Mouse (Mus musculus) C2C12 (cell line): ENCODE data around the gene Garnl3. TPM values are rescaled to one million over a fixed set of nuclear protein-coding genes. Genes with fewer than 3 reads are reported as not detected.

Experiments used
- H3K27me3 ChIP-seq: one replicate; pipeline ENCODE4 v1.6.1; 2011; ENCODE audit not compliant: control insufficient read depth, insufficient read depth, insufficient read length
- H3K36me3 ChIP-seq: one replicate; pipeline ENCODE4 v1.6.1; 2011; ENCODE audit not compliant: control insufficient read depth, insufficient read depth
- H3K4me3 ChIP-seq: one replicate; pipeline ENCODE4 v1.5.1; 2011; ENCODE audit warnings: mild to moderate bottlenecking, control low read depth; ENCODE audit not compliant: poor library complexity, insufficient read depth, severe bottlenecking
- H3K79me2 ChIP-seq: one replicate; pipeline ENCODE4 v1.6.1; 2011; ENCODE audit not compliant: control insufficient read depth, insufficient read depth
- H3K79me3 ChIP-seq: one replicate; pipeline ENCODE4 v1.6.1; 2011; ENCODE audit warnings: low read depth, control low read depth
- H3ac ChIP-seq: one replicate; pipeline ENCODE3; 2011; ENCODE audit warnings: low read depth; ENCODE audit not compliant: control insufficient read depth, insufficient read length
- CEBPB ChIP-seq: IDR thresholded peaks from one replicate; pipeline ENCODE4 v1.6.1; 2011; ENCODE audit warnings: low read depth, mild to moderate bottlenecking, control low read depth, moderate library complexity
- CTCF ChIP-seq: IDR thresholded peaks from one replicate; pipeline ENCODE4 v1.5.1; 2011; ENCODE audit not compliant: control insufficient read depth, insufficient read depth, insufficient read length
- FOSL1 ChIP-seq: IDR thresholded peaks from one replicate; pipeline ENCODE4 v1.8.0; 2011; ENCODE audit warnings: mild to moderate bottlenecking, low read length; ENCODE audit not compliant: poor library complexity, insufficient read depth, severe bottlenecking
- MAX ChIP-seq: IDR thresholded peaks from one replicate; pipeline ENCODE4 v1.6.1; 2011; ENCODE audit warnings: mild to moderate bottlenecking, control low read depth
- MYOD1 ChIP-seq: IDR thresholded peaks from one replicate; pipeline ENCODE4 v1.6.1; 2011; ENCODE audit warnings: low read depth; ENCODE audit not compliant: control insufficient read depth, insufficient read length
- MYOG ChIP-seq: IDR thresholded peaks from one replicate; pipeline ENCODE4 v1.6.1; 2011; ENCODE audit not compliant: control insufficient read depth, insufficient read length; ENCODE audit errors: extremely low read depth
- USF1 ChIP-seq: IDR thresholded peaks from one replicate; pipeline ENCODE4 v1.6.1; 2011; ENCODE audit warnings: low read depth, mild to moderate bottlenecking, control low read depth, moderate library complexity
- polyA plus RNA-seq: library from polyadenylated mRNA; unstranded; fragments of >200 nt; fragmentation: generic; extraction: Trizol; gene quantifications from one replicate; pipeline ENCODE4 v1.2.1, GENCODE M21; 2012; ENCODE audit warnings: missing spikeins

Garnl3 gene
- polyA plus RNA-seq, 1 experiment = 2.6 TPM

DNA sequence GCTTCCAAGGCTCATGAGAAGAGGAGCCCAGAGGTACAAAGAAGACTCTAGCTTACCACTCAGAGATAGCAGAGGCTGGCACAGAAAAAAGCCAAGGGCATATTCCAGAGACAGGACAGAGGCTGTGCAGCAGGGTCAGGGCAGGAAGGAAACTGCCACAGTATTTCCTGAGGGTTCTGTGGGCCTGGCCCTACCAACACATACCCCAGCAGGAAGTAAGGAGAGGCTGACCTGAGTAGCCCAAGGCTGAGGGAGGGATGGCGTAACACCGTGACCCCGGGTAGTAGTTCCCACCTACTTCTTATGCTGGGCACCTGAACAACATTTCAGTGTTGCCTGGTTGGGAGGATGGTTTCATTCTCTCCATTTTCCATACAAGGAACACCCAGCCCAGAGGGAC lies 35.6 kb upstream of the Garnl3 start:
- Histone ChIP-seq H3K4me3 (no peak overlapping the region), H3K79me3 (no peaks in the 10 kb centered on the region), H3ac (no peak overlapping the region), H3K27me3 (no peaks in the 10 kb centered on the region), H3K36me3 (no peaks in the 10 kb centered on the region), H3K79me2 (no peaks in the 10 kb centered on the region)
- no peak for TF ChIP-seq USF1
- no peak for TF ChIP-seq CEBPB
- TF ChIP-seq FOSL1 = no peak
- TF ChIP-seq MYOD1 = no peak
- TF ChIP-seq MYOG = no peak
- no peak for TF ChIP-seq MAX
- no peak for TF ChIP-seq CTCF

DNA sequence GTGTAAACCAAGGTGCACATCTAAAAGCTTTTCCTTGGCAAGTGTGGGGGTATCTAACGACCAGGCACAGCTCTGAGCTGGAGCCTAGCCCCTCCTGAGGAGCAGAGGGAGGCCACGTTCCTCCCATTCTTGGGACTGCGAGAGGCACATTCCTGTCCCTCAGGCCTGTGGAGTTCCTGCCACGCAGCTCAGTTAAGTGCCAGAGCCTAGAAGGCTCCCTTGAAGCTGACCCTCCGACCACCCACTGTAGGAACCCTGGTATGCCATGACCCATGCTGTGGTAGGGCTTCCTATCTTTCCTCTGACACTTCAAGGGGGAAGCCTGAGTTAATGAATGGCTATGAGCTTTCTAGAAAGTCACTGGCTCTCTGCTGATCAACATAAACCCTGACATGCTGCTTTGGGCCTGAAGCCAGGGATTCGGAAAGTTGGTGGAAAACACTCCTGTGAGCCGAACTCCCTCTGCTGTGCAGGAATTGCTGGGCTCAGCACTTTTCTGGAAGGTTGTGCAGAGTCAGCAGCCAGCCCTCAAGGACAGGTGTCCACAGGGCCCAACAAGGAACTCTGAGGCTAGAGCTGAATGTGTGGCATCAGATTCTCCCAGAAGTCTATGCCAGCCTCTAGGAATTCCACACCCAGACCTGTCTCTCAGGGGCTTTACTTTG lies 34.4 kb upstream of the Garnl3 start:
- Histone ChIP-seq H3K79me3 (no peaks in the 10 kb centered on the region), H3K79me2 (no peaks in the 10 kb centered on the region), H3K27me3 (no peaks in the 10 kb centered on the region), H3ac (no peak overlapping the region), H3K36me3 (no peaks in the 10 kb centered on the region), H3K4me3 (no peak overlapping the region)
- no peak for TF ChIP-seq CTCF
- TF ChIP-seq CEBPB = no peak
- TF ChIP-seq MYOD1 = no peak
- no peak for TF ChIP-seq FOSL1
- TF ChIP-seq USF1 = no peak
- no peak for TF ChIP-seq MYOG
- no peak for TF ChIP-seq MAX

DNA sequence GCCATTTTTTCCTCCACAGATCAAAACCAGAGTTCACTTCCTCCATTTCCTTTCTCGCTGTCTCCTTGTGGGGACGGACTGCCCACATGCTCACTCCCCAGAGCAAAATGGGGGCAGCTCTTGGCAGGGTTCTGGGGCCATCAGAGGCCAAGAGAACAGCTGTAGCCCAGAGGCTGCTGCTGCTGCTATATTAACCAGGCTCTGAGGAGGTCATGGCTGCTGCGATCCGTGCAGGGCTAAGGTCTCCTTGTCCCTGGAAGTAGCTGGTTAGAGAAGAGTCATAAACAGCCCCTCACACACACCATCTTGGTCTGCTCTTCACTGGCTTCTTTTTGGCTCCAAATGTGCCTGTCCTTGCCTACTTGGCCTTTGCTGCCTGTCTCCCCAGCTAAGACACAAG lies 33.8 kb upstream of the Garnl3 start:
- no peak for TF ChIP-seq MAX
- TF ChIP-seq USF1 = no peak
- no peak for TF ChIP-seq FOSL1
- TF ChIP-seq CEBPB = no peak
- TF ChIP-seq MYOD1 = no peak
- TF ChIP-seq CTCF = no peak
- TF ChIP-seq MYOG = no peak
- Histone ChIP-seq H3K79me2 (no peaks in the 10 kb centered on the region), H3K4me3 (no peak overlapping the region), H3ac (no peak overlapping the region), H3K27me3 (no peaks in the 10 kb centered on the region), H3K36me3 (no peaks in the 10 kb centered on the region), H3K79me3 (no peaks in the 10 kb centered on the region)

- Histone ChIP-seq H3K79me3 (no peaks in the 10 kb centered on the region), H3ac (no peak overlapping the region), H3K79me2 (no peaks in the 10 kb centered on the region), H3K36me3 (no peaks in the 10 kb centered on the region), H3K4me3 (no peak overlapping the region), H3K27me3 (no peaks in the 10 kb centered on the region)
- TF ChIP-seq MYOG = no peak
- TF ChIP-seq MAX = no peak
Observed at GRCm38 (mm10) chr2:33164646-33165045, 33.2 kb upstream of the Garnl3 start.

GRCm38 (mm10) chr2:33162126-33162525 lies 30.7 kb upstream of the Garnl3 start:
- H3K36me3 ChIP-seq = no peaks in the 10 kb centered on the region
- H3K4me3 ChIP-seq = no peak overlapping the region
- TF ChIP-seq CTCF (no peak), MYOG (no peak), MYOD1 (no peak), MAX (no peak), FOSL1 (no peak), USF1 (no peak), CEBPB (no peak)
- no peaks in the 10 kb centered on the region for H3K27me3 ChIP-seq
- H3K79me2 ChIP-seq = no peaks in the 10 kb centered on the region
- H3K79me3 ChIP-seq = no peaks in the 10 kb centered on the region
- no peak overlapping the region for H3ac ChIP-seq

DNA sequence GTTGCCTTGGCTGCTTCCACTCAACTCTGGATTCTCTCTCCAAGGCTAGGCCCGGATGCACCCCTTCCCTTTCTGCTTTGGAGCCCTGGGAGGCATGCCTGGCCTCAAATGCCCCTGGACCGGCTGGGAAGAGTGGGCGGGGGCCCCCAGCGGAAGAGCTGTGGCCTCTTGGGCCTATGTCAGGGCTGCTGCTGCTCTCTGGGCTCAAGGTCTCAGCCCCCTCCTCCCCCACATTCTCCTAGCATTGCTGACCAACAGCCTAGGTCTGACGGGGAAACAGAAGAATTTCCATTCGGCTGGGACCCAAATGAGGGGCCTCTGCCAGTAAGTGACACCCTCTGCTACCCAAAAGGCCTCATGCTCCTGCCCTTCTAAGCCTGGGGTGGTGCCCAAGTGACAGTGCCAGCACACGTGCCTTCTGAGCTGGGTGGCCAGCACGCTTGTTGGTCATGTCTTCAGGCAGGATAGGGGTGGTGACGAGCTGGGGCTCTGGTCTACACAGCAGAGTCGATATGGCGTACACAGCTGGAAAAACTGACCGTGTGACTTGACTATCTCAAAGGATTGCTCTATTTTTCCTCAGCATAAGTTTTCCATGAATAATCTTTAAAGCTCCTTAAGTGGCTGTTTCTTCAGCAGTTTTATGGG lies 29.0 kb upstream of the Garnl3 start:
- Histone ChIP-seq H3K4me3 (no peak overlapping the region), H3K79me2 (no peaks in the 10 kb centered on the region), H3K79me3 (no peaks in the 10 kb centered on the region), H3K27me3 (no peaks in the 10 kb centered on the region), H3ac (no peak overlapping the region), H3K36me3 (no peaks in the 10 kb centered on the region)
- no peak for TF ChIP-seq USF1
- no peak for TF ChIP-seq MYOD1
- TF ChIP-seq MYOG = no peak
- no peak for TF ChIP-seq FOSL1
- TF ChIP-seq MAX = no peak
- TF ChIP-seq CEBPB = no peak
- TF ChIP-seq CTCF = no peak
